Mouse (Mus musculus): ENCODE results near the gene Iqcf1.

Gene Iqcf1

GRCm38 (mm10) chr9:106499667-106500066, at the start of gene Iqcf1:
Gene Iqcf1 (plus strand): TSS chr9:106499967.
- no peak for DNase-seq (ENCODE audit: low read depth, low spot score)

- DNase-seq (ENCODE audit: low read depth, low spot score), result no peak
Measured at GRCm38 (mm10) chr9:106450661-106451060, 49.1 kb upstream of the Iqcf1 start.

GRCm38 (mm10) chr9:106451298-106451697, 48.5 kb upstream of the Iqcf1 start:
- no peak for DNase-seq (ENCODE audit: low read depth, low spot score)

- no peak for DNase-seq (ENCODE audit: low read depth, low spot score)
Measured at GRCm38 (mm10) chr9:106451899-106452298, 47.9 kb upstream of the Iqcf1 start.

- no peak for DNase-seq (ENCODE audit: low read depth, low spot score)
Measured at GRCm38 (mm10) chr9:106452351-106452750, 47.4 kb upstream of the Iqcf1 start.

- no peak for DNase-seq (ENCODE audit: low read depth, low spot score)
Measured at GRCm38 (mm10) chr9:106452821-106453220, 46.9 kb upstream of the Iqcf1 start.

- DNase-seq (ENCODE audit: low read depth, low spot score), result no peak
Measured at GRCm38 (mm10) chr9:106453271-106454070, 46.3 kb upstream of the Iqcf1 start, which contains the start of gene Pcbp4. Gene Pcbp4 (plus strand): TSS chr9:106453291.

GRCm38 (mm10) chr9:106454071-106454761, 45.6 kb upstream of the Iqcf1 start:
- DNase-seq (ENCODE audit: low read depth, low spot score), result no peak

GRCm38 (mm10) chr9:106454888-106455681, 44.7 kb upstream of the Iqcf1 start:
- no peak for DNase-seq (ENCODE audit: low read depth, low spot score)

GRCm38 (mm10) chr9:106456325-106457162, 43.2 kb upstream of the Iqcf1 start:
- DNase-seq (ENCODE audit: low read depth, low spot score), result no peak

GRCm38 (mm10) chr9:106457163-106457559, 42.6 kb upstream of the Iqcf1 start:
- no peak for DNase-seq (ENCODE audit: low read depth, low spot score)

- no peak for DNase-seq (ENCODE audit: low read depth, low spot score)
Measured at GRCm38 (mm10) chr9:106457920-106458319, 41.8 kb upstream of the Iqcf1 start.

- DNase-seq (ENCODE audit: low read depth, low spot score), result no peak
Measured at GRCm38 (mm10) chr9:106459946-106460345, 39.8 kb upstream of the Iqcf1 start.

- DNase-seq (ENCODE audit: low read depth, low spot score), result no peak
Measured at GRCm38 (mm10) chr9:106460401-106461025, 39.3 kb upstream of the Iqcf1 start.

- no peak for DNase-seq (ENCODE audit: low read depth, low spot score)
Measured at GRCm38 (mm10) chr9:106461026-106461415, 38.7 kb upstream of the Iqcf1 start.

GRCm38 (mm10) chr9:106461641-106462429, 37.9 kb upstream of the Iqcf1 start:
- DNase-seq (ENCODE audit: low read depth, low spot score), result no peak

- no peak for DNase-seq (ENCODE audit: low read depth, low spot score)
Measured at GRCm38 (mm10) chr9:106462430-106462800, 37.4 kb upstream of the Iqcf1 start.

GRCm38 (mm10) chr9:106463122-106464063, 36.4 kb upstream of the Iqcf1 start:
- no peak for DNase-seq (ENCODE audit: low read depth, low spot score)

Measured in retina, adult 2 months (tissue).